Comparison of ENCODE assay signal across 7 mouse cellular contexts in genomic region chr2:84716423-84717355, GRCm38 (mm10). TPM values are rescaled to one million over a fixed set of nuclear protein-coding genes. Genes with fewer than 3 reads are reported as not detected.
A peak's percentile ranks its signal among the peaks of the same experiment; 100 is the strongest.
DNase-seq lines count a peak whose midpoint lies in the region; TF ChIP-seq lines count a peak whose summit lies in the region.

No protein-coding gene starts in this region.

- no peaks in the 10 kb centered on the region for H3K27me3 ChIP-seq in limb, embryonic 10.5 days (ENCODE audit: low read depth, poor library complexity, severe bottlenecking)
- H3K27me3 ChIP-seq in small intestine, adult 2 months (ENCODE audit: control insufficient read depth, insufficient read depth, low read length) = no peaks in the 10 kb centered on the region

- no peaks in the 10 kb centered on the region for H3K9me3 ChIP-seq in limb, embryonic 10.5 days (replicated peaks)

- DNase-seq in retina, embryonic 14.5 days (ENCODE audit: low spot score) = peak; percentile 2
- DNase-seq in retina, postnatal 1 day = no peak
- DNase-seq in limb, embryonic 10.5 days (ENCODE audit: low spot score) = no peak
- DNase-seq in urinary bladder, adult 2 months (ENCODE audit: low spot score) = no peak
- no peak for DNase-seq in embryo, embryonic 10 days (ENCODE audit: low spot score)

- no peak for TF ChIP-seq CTCF in embryonic fibroblast, embryonic 13.5 days (IDR thresholded peaks at IDR 0.05; ENCODE audit: borderline replicate concordance, insufficient read depth, low read length)
- no peak for TF ChIP-seq CTCF in small intestine, adult 2 months (IDR thresholded peaks at IDR 0.05; ENCODE audit: extremely low read depth, insufficient read length, insufficient replicate concordance, low read depth, low read length)

- peak overlapping the region; percentile 92 for H3K27ac ChIP-seq in embryonic fibroblast, embryonic 13.5 days (ENCODE audit: insufficient read depth, low read length)
- peak overlapping the region; percentile 96 for H3K27ac ChIP-seq in limb, embryonic 10.5 days
- peak overlapping the region; percentile 92 for H3K27ac ChIP-seq in small intestine, adult 2 months (ENCODE audit: insufficient read depth, low read depth, low read length)

- WGBS in limb, embryonic 10.5 days = 40% methylated on average over 9 of the region's 9 CpGs
- WGBS in small intestine, adult 2 months = 12% methylated on average over 9 of the region's 9 CpGs

- H3K4me3 ChIP-seq in embryonic fibroblast, embryonic 13.5 days (ENCODE audit: insufficient read depth, low read length) = peak overlapping the region; percentile 79
- H3K4me3 ChIP-seq in limb, embryonic 10.5 days = peak overlapping the region; percentile 83
- H3K4me3 ChIP-seq in small intestine, adult 2 months (ENCODE audit: low read depth, low read length) = no peak overlapping the region

- peaks cover 8% of the 10 kb centered on the region for H3K36me3 ChIP-seq in limb, embryonic 10.5 days
- H3K36me3 ChIP-seq in small intestine, adult 2 months (ENCODE audit: control insufficient read depth, insufficient read depth, low read length) = 0 out of 2 replicates have a peak, but pooled peaks cover 6% of the 10 kb centered on the region

- no peaks in the 10 kb centered on the region; the same call in 1 of the 2 replicates for H3K4me1 ChIP-seq in embryonic fibroblast, embryonic 13.5 days (ENCODE audit: control insufficient read depth, insufficient read depth, low read length)
- peaks cover 19% of the 10 kb centered on the region for H3K4me1 ChIP-seq in limb, embryonic 10.5 days
- H3K4me1 ChIP-seq in small intestine, adult 2 months (ENCODE audit: control insufficient read depth, insufficient read depth, insufficient read length, low read length) = peaks cover 6% of the 10 kb centered on the region; the same call in 1 of the 2 replicates

- no peak; the same call in 1 of the 2 replicates for TF ChIP-seq POLR2A in embryonic fibroblast, embryonic 13.5 days (IDR thresholded peaks at IDR 0.05; ENCODE audit: low read depth, low read length)
- no peak for TF ChIP-seq POLR2A in small intestine, adult 2 months (IDR thresholded peaks at IDR 0.05; ENCODE audit: low read depth, low read length)

RNA-seq across cellular contexts. Expression of gene Zdhhc5, which starts 1.7 kb away (rescaled TPM):
- polyA plus RNA-seq in embryonic fibroblast, embryonic 13.5 days (2011; ENCODE audit: insufficient read length, low read depth, missing spikeins) = 76.6 and 78.8 TPM in 2 replicates
- polyA plus RNA-seq in limb, embryonic 10.5 days (2016; fragmentation: Nextera tagmentation; extraction: Ambion mirVana) = 33.7 and 34.3 TPM in 2 replicates
- 23.2 and 46.1 TPM in 2 replicates for polyA plus RNA-seq in small intestine, adult 2 months (2012; rRNA removed)
- 41.3 and 46.0 TPM in 2 replicates for polyA plus RNA-seq in urinary bladder, adult 2 months (2012; rRNA removed)

RNA-seq across cellular contexts. Expression of gene Clp1, which starts 10.5 kb away (rescaled TPM):
- 8.9 and 10.4 TPM in 2 replicates for polyA plus RNA-seq in embryonic fibroblast, embryonic 13.5 days (2011; ENCODE audit: insufficient read length, low read depth, missing spikeins)
- 57.8 and 58.8 TPM in 2 replicates for polyA plus RNA-seq in limb, embryonic 10.5 days (2016; fragmentation: Nextera tagmentation; extraction: Ambion mirVana)
- 4.3 and 11.4 TPM in 2 replicates for polyA plus RNA-seq in small intestine, adult 2 months (2012; rRNA removed)
- polyA plus RNA-seq in urinary bladder, adult 2 months (2012; rRNA removed) = 15.4 and 20.7 TPM in 2 replicates

RNA-seq across cellular contexts. Expression of gene Ypel4, which starts 17.2 kb away (rescaled TPM):
- polyA plus RNA-seq in embryonic fibroblast, embryonic 13.5 days (2011; ENCODE audit: insufficient read length, low read depth, missing spikeins) = 1.3 and 4.6 TPM in 2 replicates
- 5.7 and 9.6 TPM in 2 replicates for polyA plus RNA-seq in limb, embryonic 10.5 days (2016; fragmentation: Nextera tagmentation; extraction: Ambion mirVana)
- polyA plus RNA-seq in small intestine, adult 2 months (2012; rRNA removed) = 0.57 and 2.4 TPM in 2 replicates
- 17.0 and 17.5 TPM in 2 replicates for polyA plus RNA-seq in urinary bladder, adult 2 months (2012; rRNA removed)

RNA-seq across cellular contexts. Expression of gene Gm19426, which starts 26.8 kb away (rescaled TPM):
- polyA plus RNA-seq in embryonic fibroblast, embryonic 13.5 days (2011; ENCODE audit: insufficient read length, low read depth, missing spikeins) = 2.7 and 4.9 TPM in 2 replicates
- polyA plus RNA-seq in limb, embryonic 10.5 days (2016; fragmentation: Nextera tagmentation; extraction: Ambion mirVana) = 7.6 and 8.2 TPM in 2 replicates
- 0.18 and 0.25 TPM in 2 replicates for polyA plus RNA-seq in small intestine, adult 2 months (2012; rRNA removed)
- polyA plus RNA-seq in urinary bladder, adult 2 months (2012; rRNA removed) = 3.1 and 3.2 TPM in 2 replicates

RNA-seq across cellular contexts. Expression of gene Tmx2, which starts 37.7 kb away (rescaled TPM):
- polyA plus RNA-seq in embryonic fibroblast, embryonic 13.5 days (2011; ENCODE audit: insufficient read length, low read depth, missing spikeins) = 53.3 and 71.2 TPM in 2 replicates
- 115 and 132 TPM in 2 replicates for polyA plus RNA-seq in limb, embryonic 10.5 days (2016; fragmentation: Nextera tagmentation; extraction: Ambion mirVana)
- 15.5 and 17.4 TPM in 2 replicates for polyA plus RNA-seq in small intestine, adult 2 months (2012; rRNA removed)
- 63.6 and 67.7 TPM in 2 replicates for polyA plus RNA-seq in urinary bladder, adult 2 months (2012; rRNA removed)
